ENCODE assay signal across 8 mouse cellular contexts in the genomic region with DNA sequence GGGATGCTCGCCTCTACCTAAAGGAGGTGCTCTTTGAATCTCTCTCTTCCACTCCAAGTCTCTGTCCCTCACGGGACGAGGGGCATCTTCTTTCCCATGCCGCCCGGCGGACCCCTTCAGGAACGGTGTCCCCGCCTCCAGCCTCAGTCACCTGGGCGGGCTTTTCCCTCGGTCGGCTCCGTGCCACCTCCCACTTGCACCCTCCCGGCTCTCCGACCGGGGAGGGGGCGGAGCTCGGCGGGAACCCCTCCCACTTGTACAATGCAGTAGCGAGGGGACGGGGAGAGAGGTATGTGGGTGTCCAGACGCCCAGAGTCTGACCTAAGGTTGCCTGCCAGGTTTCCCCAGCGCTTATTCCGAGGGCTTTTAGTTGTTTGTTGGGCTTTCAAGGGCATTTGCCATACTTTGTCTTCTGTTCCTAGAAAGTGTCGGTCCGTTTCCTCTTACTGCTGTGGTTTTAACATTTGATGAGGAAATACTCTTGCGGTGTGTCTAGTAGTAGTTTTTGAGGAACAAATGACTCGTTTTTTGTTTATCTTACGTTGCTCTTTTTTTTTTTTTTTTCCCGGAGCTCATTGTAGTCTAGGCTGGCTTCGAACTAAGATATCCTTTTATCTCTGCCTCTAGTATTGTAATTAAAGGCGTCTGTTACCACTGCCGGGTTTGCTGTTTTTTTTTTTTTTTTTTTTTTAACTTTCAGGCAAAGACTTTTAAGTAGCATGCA. TPM values are rescaled to one million over a fixed set of nuclear protein-coding genes. Genes with fewer than 3 reads are reported as not detected.
DNase-seq lines count a peak whose midpoint lies in the region; ATAC-seq and TF ChIP-seq lines count a peak whose summit lies in the region.

No protein-coding gene starts in this region.

- peak; percentile 65 for ATAC-seq in CD4-positive, CD25-positive, alpha-beta regulatory T cell, adult 4 months
- ATAC-seq in heart, embryonic 14.5 days (ENCODE audit: insufficient number of reproducible peaks, insufficient read depth, low FRiP score, low read depth) = peak; percentile 84
- peak; percentile 81 for ATAC-seq in liver, embryonic 15.5 days (ENCODE audit: insufficient read depth)
- peak; percentile 68 for ATAC-seq in neural tube, embryonic 12.5 days (ENCODE audit: low FRiP score, low read depth)

- TF ChIP-seq POLR2A in testis, adult 2 months (IDR thresholded peaks at IDR 0.05; ENCODE audit: control insufficient read depth, low read depth, low read length) = peak; percentile 45

- 3% methylated on average over 31 of the region's 32 CpGs for whole genome bisulfite sequencing in heart, embryonic 14.5 days
- WGBS in liver, embryonic 15.5 days (ENCODE audit: insufficient replicate concordance) = under 1% methylated on average over 32 of the region's 32 CpGs
- 4% methylated on average over 32 of the region's 32 CpGs for WGBS in neural tube, embryonic 12.5 days

- peak overlapping the region; percentile 33; the same call in 1 of the 2 replicates for H3K27ac ChIP-seq in brown adipose tissue, adult 24 weeks (replicated peaks; ENCODE audit: low read depth, low read length)
- peak overlapping the region; percentile 87 to 96 for H3K27ac ChIP-seq in heart, embryonic 14.5 days (replicated peaks in 1 of 2; ENCODE audit: control insufficient read depth in 1 of 2, insufficient read depth in 1 of 2, low read depth in 2 of 2, low read length in 2 of 2)
- H3K27ac ChIP-seq in liver, embryonic 15.5 days (replicated peaks) = peak overlapping the region; percentile 94
- H3K27ac ChIP-seq in neural tube, embryonic 12.5 days = peak overlapping the region; percentile 82
- H3K27ac ChIP-seq in testis, adult 2 months (ENCODE audit: control insufficient read depth, insufficient read depth, low read depth, low read length) = peak overlapping the region; percentile 91

- peak overlapping the region; percentile 97 for H3K9ac ChIP-seq in heart, embryonic 14.5 days (ENCODE audit: low read length)
- H3K9ac ChIP-seq in liver, embryonic 15.5 days = peak overlapping the region; percentile 92
- peak overlapping the region; percentile 85 for H3K9ac ChIP-seq in neural tube, embryonic 12.5 days

- no peaks in the 10 kb centered on the region for H3K36me3 ChIP-seq in heart, embryonic 14.5 days (ENCODE audit: control insufficient read depth, insufficient read depth, low read length)
- H3K36me3 ChIP-seq in liver, embryonic 15.5 days (replicated peaks) = no peaks in the 10 kb centered on the region
- H3K36me3 ChIP-seq in neural tube, embryonic 12.5 days = no peaks in the 10 kb centered on the region
- no peaks in the 10 kb centered on the region for H3K36me3 ChIP-seq in testis, adult 2 months (ENCODE audit: control insufficient read depth, insufficient read depth, low read length)

- peak overlapping the region; percentile 81 for H3K4me3 ChIP-seq in brown adipose tissue, adult 24 weeks (ENCODE audit: insufficient read depth, low read depth, low read length)
- H3K4me3 ChIP-seq in heart, embryonic 14.5 days (ENCODE audit: control insufficient read depth in 1 of 2, insufficient read depth in 1 of 2, low read depth in 1 of 2, low read length in 2 of 2) = peak overlapping the region; percentile 77 to 98
- peak overlapping the region; percentile 100 for H3K4me3 ChIP-seq in liver, embryonic 15.5 days (replicated peaks)
- H3K4me3 ChIP-seq in neural tube, embryonic 12.5 days = peak overlapping the region; percentile 96
- peak overlapping the region; percentile 91 for H3K4me3 ChIP-seq in testis, adult 2 months (ENCODE audit: control insufficient read depth, low read depth, low read length)

- DNase-seq in fibroblast of lung, adult 2 months (ENCODE audit: low read depth) = peak; percentile 68
- DNase-seq in kidney, postnatal 14 days = peak; percentile 94

- no peaks in the 10 kb centered on the region for H3K27me3 ChIP-seq in heart, embryonic 14.5 days (ENCODE audit: control insufficient read depth, insufficient read depth, low read length)
- H3K27me3 ChIP-seq in liver, embryonic 15.5 days = no peaks in the 10 kb centered on the region
- no peaks in the 10 kb centered on the region for H3K27me3 ChIP-seq in neural tube, embryonic 12.5 days (replicated peaks)
- H3K27me3 ChIP-seq in testis, adult 2 months (ENCODE audit: control insufficient read depth, insufficient read depth, low read length) = no peaks in the 10 kb centered on the region

- TF ChIP-seq CTCF in testis, adult 2 months (IDR thresholded peaks at IDR 0.05; ENCODE audit: control insufficient read depth, insufficient read depth, insufficient replicate concordance, low read depth, low read length) = no peak

- no peaks in the 10 kb centered on the region for H3K4me1 ChIP-seq in brown adipose tissue, adult 24 weeks (ENCODE audit: control insufficient read depth, insufficient read depth, insufficient read length, low read length)
- H3K4me1 ChIP-seq in heart, embryonic 14.5 days (ENCODE audit: control insufficient read depth in 2 of 2, insufficient read depth in 2 of 2, low read length in 2 of 2) = 0 out of 4 replicates have a peak, but pooled peaks cover 0 to 3% of the 10 kb centered on the region in 2 experiments
- H3K4me1 ChIP-seq in liver, embryonic 15.5 days (replicated peaks) = peaks cover 29% of the 10 kb centered on the region
- no peaks in the 10 kb centered on the region; the same call in 1 of the 2 replicates for H3K4me1 ChIP-seq in neural tube, embryonic 12.5 days
- H3K4me1 ChIP-seq in testis, adult 2 months (ENCODE audit: control insufficient read depth, insufficient read depth, low read length) = no peaks in the 10 kb centered on the region; the same call in 1 of the 2 replicates

- no peaks in the 10 kb centered on the region for H3K9me3 ChIP-seq in heart, embryonic 14.5 days (ENCODE audit: control insufficient read depth, low read length)
- H3K9me3 ChIP-seq in liver, embryonic 15.5 days (replicated peaks) = no peaks in the 10 kb centered on the region
- no peaks in the 10 kb centered on the region for H3K9me3 ChIP-seq in neural tube, embryonic 12.5 days

- H3K4me2 ChIP-seq in heart, embryonic 14.5 days (ENCODE audit: low read length) = peak overlapping the region; percentile 77
- peak overlapping the region; percentile 80 for H3K4me2 ChIP-seq in liver, embryonic 15.5 days
- H3K4me2 ChIP-seq in neural tube, embryonic 12.5 days (replicated peaks) = peak overlapping the region; percentile 86

RNA-seq across cellular contexts. Expression of gene Dcaf1, which starts 0.9 kb away (rescaled TPM):
- 10 to 100 TPM; 22.7 to 37.2 TPM for polyA plus RNA-seq in CD4-positive, CD25-positive, alpha-beta regulatory T cell, adult 4 months (2017; shearing (Covaris generic))
- 16.1 and 17.6 TPM in 2 replicates for polyA plus RNA-seq in brown adipose tissue, adult 24 weeks (2012; ENCODE audit: insufficient read depth, insufficient read length, missing spikeins)
- 20.8 and 22.4 TPM in 2 replicates for polyA plus RNA-seq in heart, embryonic 14.5 days (2014; fragmentation: Nextera tagmentation; extraction: Ambion mirVana)
- 10.9 and 12.0 TPM in 2 replicates for polyA plus RNA-seq in liver, embryonic 15.5 days (2015; fragmentation: Nextera tagmentation; extraction: Ambion mirVana)
- polyA plus RNA-seq in neural tube, embryonic 12.5 days (2016; fragmentation: Nextera tagmentation; extraction: Ambion mirVana) = 22.3 and 24.0 TPM in 2 replicates
- polyA plus RNA-seq in testis, adult 2 months (2012; rRNA removed) = 56.6 and 71.0 TPM in 2 replicates

RNA-seq across cellular contexts. Expression of gene Rad54l2, which starts 33.5 kb away (rescaled TPM):
- polyA plus RNA-seq in CD4-positive, CD25-positive, alpha-beta regulatory T cell, adult 4 months (2017; shearing (Covaris generic)) = 1 to 10 TPM; 2.6 to 3.5 TPM
- 4.6 and 7.1 TPM in 2 replicates for polyA plus RNA-seq in brown adipose tissue, adult 24 weeks (2012; ENCODE audit: insufficient read depth, insufficient read length, missing spikeins)
- 2.9 and 3.3 TPM in 2 replicates for polyA plus RNA-seq in heart, embryonic 14.5 days (2014; fragmentation: Nextera tagmentation; extraction: Ambion mirVana)
- polyA plus RNA-seq in liver, embryonic 15.5 days (2015; fragmentation: Nextera tagmentation; extraction: Ambion mirVana) = 1.8 and 2.0 TPM in 2 replicates
- polyA plus RNA-seq in neural tube, embryonic 12.5 days (2016; fragmentation: Nextera tagmentation; extraction: Ambion mirVana) = 9.6 and 12.3 TPM in 2 replicates
- polyA plus RNA-seq in testis, adult 2 months (2012; rRNA removed) = 13.1 and 18.2 TPM in 2 replicates

Comparison
In these comparisons a context has a peak if more than half of its experiments do, and no peak if none do; other contexts are left out.
1. Peak in every context shown above with its lines: DNase-seq, ATAC-seq, H3K4me3 ChIP-seq and H3K27ac ChIP-seq.
2. H3K27ac ChIP-seq: peak in every context shown above with its lines; median percentile 94 in liver, embryonic 15.5 days; 92 in heart, embryonic 14.5 days; 91 in testis, adult 2 months; 82 in neural tube, embryonic 12.5 days; 33 in brown adipose tissue, adult 24 weeks.